ENCODE assay signal across 12 mouse cellular contexts in the genomic region with DNA sequence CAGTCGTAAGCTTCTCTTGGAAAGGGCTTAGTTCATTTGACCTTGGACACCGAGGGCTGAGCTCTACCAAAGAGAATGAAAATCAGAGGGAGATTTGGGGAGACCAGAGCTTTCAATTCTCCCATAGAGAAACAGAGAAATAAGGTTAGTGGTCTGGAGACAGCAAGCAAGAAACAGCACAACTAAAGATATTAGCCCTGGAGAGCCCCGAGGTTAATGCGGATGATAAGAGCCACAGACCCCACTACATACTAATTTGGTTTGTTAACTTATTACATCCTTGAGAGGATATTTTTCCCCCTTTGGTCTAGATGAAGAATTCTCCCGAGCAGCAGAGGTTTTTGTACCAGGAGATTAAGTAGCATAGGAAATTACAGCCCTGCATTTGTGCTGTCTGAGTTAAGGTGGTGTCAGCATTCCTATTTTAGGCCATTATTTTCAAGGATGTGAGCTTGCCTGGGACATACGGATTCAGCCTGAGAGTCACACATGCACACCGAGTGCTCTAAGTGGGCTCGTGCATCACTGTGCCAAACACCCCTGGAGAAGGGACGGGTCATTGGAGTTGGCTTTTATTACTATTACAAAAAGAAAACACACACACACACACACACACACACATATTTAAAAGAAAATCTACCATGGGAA.
DNase-seq lines count a peak whose midpoint lies in the region; ATAC-seq and TF ChIP-seq lines count a peak whose summit lies in the region.
"Had no signal": no experiment of that assay in that cellular context is flagged by ENCODE, and none has a peak within 500 bp of the region (broad histone marks: within the 10 kb centered on the region; RNA-seq: fewer than 3 reads in every experiment).

No protein-coding gene starts in this region.

- H3K4me1 ChIP-seq in hindbrain, embryonic 11.5 days (replicated peaks; ENCODE audit: control insufficient read depth, insufficient read depth, low read length), result no peaks in the 10 kb centered on the region
- H3K4me1 ChIP-seq in hindbrain, embryonic 10.5 days (replicated peaks), result 0 out of 2 replicates have a peak, but pooled peaks cover 2% of the 10 kb centered on the region
- peaks cover 3% of the 10 kb centered on the region; the same call in 1 of the 2 replicates for H3K4me1 ChIP-seq in forebrain, embryonic 14.5 days (ENCODE audit: control insufficient read depth, insufficient read depth, low read length)
- H3K4me1 ChIP-seq in hindbrain, postnatal 0 days (ENCODE audit: insufficient read depth, low read length), result 0 out of 2 replicates have a peak, but pooled peaks cover 3% of the 10 kb centered on the region
- H3K4me1 ChIP-seq in midbrain, embryonic 16.5 days (ENCODE audit: control insufficient read depth, insufficient read depth, low read length), result peaks cover 14% of the 10 kb centered on the region
- H3K4me1 ChIP-seq: embryonic facial prominence, embryonic 15.5 days; lung, embryonic 15.5 days; megakaryocyte, embryonic 14.5 days had no signal

- H3K4me3 ChIP-seq in hindbrain, embryonic 11.5 days (ENCODE audit: low read depth, low read length), result no peak overlapping the region
- H3K4me3 ChIP-seq in hindbrain, embryonic 10.5 days, result no peak overlapping the region
- no peak overlapping the region for H3K4me3 ChIP-seq in forebrain, embryonic 14.5 days (ENCODE audit: low read depth, low read length)
- H3K4me3 ChIP-seq in hindbrain, postnatal 0 days (ENCODE audit: low read length), result no peak overlapping the region
- H3K4me3 ChIP-seq in midbrain, embryonic 16.5 days (ENCODE audit: low read depth, low read length), result no peak overlapping the region
- H3K4me3 ChIP-seq: embryonic facial prominence, embryonic 15.5 days; lung, embryonic 15.5 days; megakaryocyte, embryonic 14.5 days had no signal

- no peaks in the 10 kb centered on the region for H3K36me3 ChIP-seq in hindbrain, embryonic 11.5 days (ENCODE audit: control insufficient read depth, insufficient read depth, low read length)
- H3K36me3 ChIP-seq in hindbrain, embryonic 10.5 days, result no peaks in the 10 kb centered on the region
- no peaks in the 10 kb centered on the region for H3K36me3 ChIP-seq in forebrain, embryonic 14.5 days (ENCODE audit: control insufficient read depth, insufficient read depth, low read length)
- no peaks in the 10 kb centered on the region for H3K36me3 ChIP-seq in hindbrain, postnatal 0 days (ENCODE audit: insufficient read depth, low read length)
- no peaks in the 10 kb centered on the region for H3K36me3 ChIP-seq in midbrain, embryonic 16.5 days (ENCODE audit: control insufficient read depth, insufficient read depth, low read length)
- H3K36me3 ChIP-seq: embryonic facial prominence, embryonic 15.5 days; lung, embryonic 15.5 days had no signal

- no peaks in the 10 kb centered on the region for H3K9me3 ChIP-seq in hindbrain, embryonic 11.5 days (ENCODE audit: control insufficient read depth, low read length)
- peaks cover 5% of the 10 kb centered on the region; the same call in 1 of the 2 replicates for H3K9me3 ChIP-seq in hindbrain, embryonic 10.5 days
- no peaks in the 10 kb centered on the region for H3K9me3 ChIP-seq in forebrain, embryonic 14.5 days (replicated peaks; ENCODE audit: control insufficient read depth, low read length)
- H3K9me3 ChIP-seq in hindbrain, postnatal 0 days (ENCODE audit: low read length), result no peaks in the 10 kb centered on the region
- no peaks in the 10 kb centered on the region; the same call in 1 of the 2 replicates for H3K9me3 ChIP-seq in midbrain, embryonic 16.5 days (replicated peaks; ENCODE audit: control insufficient read depth, low read length, poor library complexity, severe bottlenecking)
- H3K9me3 ChIP-seq: embryonic facial prominence, embryonic 15.5 days; lung, embryonic 15.5 days had no signal

- H3K9ac ChIP-seq in hindbrain, embryonic 11.5 days (ENCODE audit: low read depth, low read length), result no peak overlapping the region
- no peak overlapping the region; the same call in 1 of the 2 replicates for H3K9ac ChIP-seq in forebrain, embryonic 14.5 days (ENCODE audit: low read length)
- H3K9ac ChIP-seq in hindbrain, postnatal 0 days (replicated peaks; ENCODE audit: low read length), result no peak overlapping the region
- H3K9ac ChIP-seq in midbrain, embryonic 16.5 days (ENCODE audit: low read depth, low read length), result no peak overlapping the region
- H3K9ac ChIP-seq: embryonic facial prominence, embryonic 15.5 days; lung, embryonic 15.5 days had no signal

- no peak overlapping the region for H3K4me2 ChIP-seq in hindbrain, embryonic 11.5 days (replicated peaks; ENCODE audit: low read depth, low read length)
- H3K4me2 ChIP-seq in forebrain, embryonic 14.5 days (ENCODE audit: low read length), result 0 out of 2 replicates have a peak overlapping the region, but pooled peaks have one; percentile 15
- H3K4me2 ChIP-seq in hindbrain, postnatal 0 days (ENCODE audit: low read depth, low read length), result peak overlapping the region; percentile 38
- H3K4me2 ChIP-seq in midbrain, embryonic 16.5 days (ENCODE audit: low read length), result peak overlapping the region; percentile 38
- H3K4me2 ChIP-seq: embryonic facial prominence, embryonic 15.5 days; liver, embryonic 11.5 days; lung, embryonic 15.5 days had no signal

- no peak overlapping the region for H3K27ac ChIP-seq in hindbrain, embryonic 11.5 days (ENCODE audit: low read depth, low read length)
- no peak overlapping the region for H3K27ac ChIP-seq in hindbrain, embryonic 10.5 days
- no peak overlapping the region for H3K27ac ChIP-seq in forebrain, embryonic 14.5 days (ENCODE audit: low read depth, low read length)
- H3K27ac ChIP-seq in hindbrain, postnatal 0 days, result no peak overlapping the region
- peak overlapping the region; percentile 25 for H3K27ac ChIP-seq in midbrain, embryonic 16.5 days (ENCODE audit: low read length)
- H3K27ac ChIP-seq: embryonic facial prominence, embryonic 15.5 days; lung, embryonic 15.5 days had no signal

- 61% methylated on average over 9 of the region's 9 CpGs for WGBS in hindbrain, embryonic 11.5 days
- WGBS in hindbrain, embryonic 10.5 days, result 62% methylated on average over 9 of the region's 9 CpGs
- WGBS in forebrain, embryonic 14.5 days, result 33% methylated on average over 9 of the region's 9 CpGs
- 41% methylated on average over 9 of the region's 9 CpGs for WGBS in hindbrain, postnatal 0 days
- WGBS in midbrain, embryonic 16.5 days, result 26% methylated on average over 9 of the region's 9 CpGs

- no peak for TF ChIP-seq CTCF in hindbrain, postnatal 0 days (IDR thresholded peaks at IDR 0.05; ENCODE audit: low read depth)

- no peaks in the 10 kb centered on the region for H3K27me3 ChIP-seq in hindbrain, embryonic 11.5 days (ENCODE audit: control insufficient read depth, insufficient read depth, low read length)
- no peaks in the 10 kb centered on the region for H3K27me3 ChIP-seq in hindbrain, embryonic 10.5 days (ENCODE audit: insufficient read depth, poor library complexity, severe bottlenecking)
- no peaks in the 10 kb centered on the region for H3K27me3 ChIP-seq in forebrain, embryonic 14.5 days (replicated peaks; ENCODE audit: control insufficient read depth, insufficient read depth, low read length)
- no peaks in the 10 kb centered on the region for H3K27me3 ChIP-seq in hindbrain, postnatal 0 days (ENCODE audit: insufficient read depth, low read length)
- no peaks in the 10 kb centered on the region for H3K27me3 ChIP-seq in midbrain, embryonic 16.5 days (ENCODE audit: control insufficient read depth, insufficient read depth, low read depth, low read length)
- H3K27me3 ChIP-seq: embryonic facial prominence, embryonic 15.5 days; lung, embryonic 15.5 days; megakaryocyte, embryonic 14.5 days had no signal

- DNase-seq in hindbrain, embryonic 11.5 days (ENCODE audit: low spot score), result no peak
- no peak for DNase-seq in hindbrain, embryonic 10.5 days (ENCODE audit: low spot score)
- DNase-seq in forebrain, embryonic 14.5 days (ENCODE audit: low spot score), result no peak
- DNase-seq in hindbrain, postnatal 0 days (ENCODE audit: low spot score), result no peak
- DNase-seq in B cell, adult 2 months, result no peak
- no peak for DNase-seq in spleen, postnatal 10 days (ENCODE audit: low spot score in 2 of 2)
- no peak for DNase-seq in c-Kit-positive CD71-positive TER-119-positive erythroid progenitor cells, embryonic 14.5 days (ENCODE audit: low spot score)

- peak; percentile 47; the same call in 1 of the 2 replicates for ATAC-seq in hindbrain, embryonic 11.5 days (ENCODE audit: low FRiP score)
- no peak; the same call in 1 of the 2 replicates for ATAC-seq in forebrain, embryonic 14.5 days
- ATAC-seq in hindbrain, postnatal 0 days, result peak; percentile 38; the same call in 1 of the 2 replicates
- peak; percentile 63 for ATAC-seq in midbrain, embryonic 16.5 days
